Mouse (Mus musculus): ENCODE results near the gene 4933402D24Rik.

DNA sequence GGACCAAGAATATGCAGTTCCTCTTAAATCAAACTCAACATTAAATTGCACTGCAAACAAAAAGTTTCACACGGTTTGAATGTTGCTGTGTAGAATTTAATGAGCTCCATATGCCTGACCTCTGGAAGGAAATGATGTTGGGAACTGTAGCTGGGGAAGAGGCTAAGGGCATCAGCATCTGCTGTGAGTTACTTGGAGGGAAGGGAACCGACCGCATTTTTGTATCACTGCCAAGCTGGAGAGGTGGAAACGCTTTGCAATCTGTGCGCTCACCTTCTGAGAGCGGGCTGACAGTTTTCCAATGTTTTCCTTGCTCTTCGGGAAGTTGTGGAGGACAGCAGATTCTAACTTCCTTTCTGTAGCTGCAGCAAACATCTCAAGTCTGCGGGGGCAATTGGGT is 955 bp downstream of the 4933402D24Rik start:
- TF ChIP-seq POLR2A (IDR thresholded peaks at IDR 0.05; ENCODE audit: borderline replicate concordance, control insufficient read depth, low read depth, low read length): no peak
- TF ChIP-seq CTCF (IDR thresholded peaks at IDR 0.05; ENCODE audit: control insufficient read depth, insufficient read depth, low read length): no peak
